Mouse (Mus musculus) gastrocnemius, postnatal 4 days (tissue): ENCODE results near the gene Mrpl10. TPM values are rescaled to one million over a fixed set of nuclear protein-coding genes. Genes with fewer than 3 reads are reported as not detected.
A peak's percentile ranks its signal among the peaks of the same experiment; 100 is the strongest.

ENCODE experiments used
- DNase-seq, 2 experiments: peaks; one replicate each; pipeline ENCODE4 v3.0.0; 2021 to 2022; ENCODE audit warnings: low spot score in 2 of 2, mixed read lengths in 2 of 2
- microRNA-seq: library from miRNA; unstranded; fragments of <30 nt; microRNA quantifications from one replicate; pipeline ENCODE4 v1.2.0, GENCODE M21; 2021
- total RNA-seq, 2 experiments: library from RNA; stranded (reverse); gene quantifications; 2 replicates each; pipeline ENCODE4 v1.2.3; 2021

Mrpl10 gene
- total RNA-seq, 2 experiments from 2014 or later, result 56.4 to 59.2 TPM

- no peak for DNase-seq
Measured at GRCm38 (mm10) chr11:97066656-97067360, 25.4 kb downstream of the Mrpl10 start.

- no peak for DNase-seq
Measured at GRCm38 (mm10) chr11:97069333-97069732, 28.0 kb downstream of the Mrpl10 start.

- no peak for DNase-seq
Measured at GRCm38 (mm10) chr11:97069770-97070169, 28.4 kb downstream of the Mrpl10 start.

GRCm38 (mm10) chr11:97071129-97071528 lies 29.8 kb downstream of the Mrpl10 start:
- DNase-seq, result no peak

- no peak for DNase-seq
Measured at GRCm38 (mm10) chr11:97072533-97072932, 31.2 kb downstream of the Mrpl10 start.

GRCm38 (mm10) chr11:97074235-97074634 lies 32.9 kb downstream of the Mrpl10 start:
- DNase-seq, result no peak

GRCm38 (mm10) chr11:97078751-97079150 lies 37.4 kb downstream of the Mrpl10 start:
- DNase-seq, result no peak

GRCm38 (mm10) chr11:97080291-97080690 lies 38.9 kb downstream of the Mrpl10 start:
- DNase-seq, result no peak

GRCm38 (mm10) chr11:97082977-97083376 lies 41.6 kb downstream of the Mrpl10 start:
- no peak for DNase-seq

- no peak for DNase-seq
Measured at GRCm38 (mm10) chr11:97083401-97084140, 42.2 kb downstream of the Mrpl10 start.

- DNase-seq, result no peak
Measured at GRCm38 (mm10) chr11:97084821-97085505, 43.6 kb downstream of the Mrpl10 start.

GRCm38 (mm10) chr11:97086365-97086764 lies 45.0 kb downstream of the Mrpl10 start:
- DNase-seq, result no peak

- DNase-seq, result no peak
Measured at GRCm38 (mm10) chr11:97094600-97094999, 53.2 kb downstream of the Mrpl10 start.

- DNase-seq, result peak; percentile 35 to 48
Measured at GRCm38 (mm10) chr11:97098791-97099190, 57.4 kb downstream of the Mrpl10 start.

Small RNA genes within 50 kb of the gene (microRNA-seq; reads per million reads assigned to microRNA genes)
- gene Mir8103, result not detected

Other genes starting within 250 kb of the Mrpl10 start
- 100 to 1,000 TPM; 200 to 204 TPM for gene Nfe2l1, start 211.6 kb upstream of the Mrpl10 start, total RNA-seq
- 10 to 100 TPM; 71.4 to 77.1 TPM for gene Copz2, start 191.7 kb upstream of the Mrpl10 start, total RNA-seq
- gene Cdk5rap3, start 125.1 kb upstream of the Mrpl10 start, total RNA-seq, result 10 to 100 TPM; 39.2 to 45.1 TPM
- gene Prr15l, start 113.5 kb upstream of the Mrpl10 start, total RNA-seq, result not detected
- gene Pnpo, start 97.6 kb upstream of the Mrpl10 start, total RNA-seq, result 1 to 10 TPM; 8.2 to 8.3 TPM
- gene Sp2, start 58.6 kb upstream of the Mrpl10 start, total RNA-seq, result 10 to 100 TPM; 15.1 to 16.5 TPM
- gene Sp6, start 28.2 kb upstream of the Mrpl10 start, total RNA-seq, result under 1 TPM; 0.27 to 0.34 TPM
- gene Scrn2, start 11.6 kb upstream of the Mrpl10 start, total RNA-seq, result 10 to 100 TPM; 12.2 to 15.8 TPM
- under 1 TPM in 1 of 2 experiments, not detected in 1; 0.47 TPM for gene Lrrc46, start 153 bp upstream of the Mrpl10 start, total RNA-seq
- gene Osbpl7, start 9.1 kb downstream of the Mrpl10 start, total RNA-seq, result 1 to 10 TPM; 5.7 to 6.8 TPM
- 1 to 10 TPM in 1 of 2 experiments, under 1 TPM in 1; 0.98 to 1.4 TPM for gene Tbx21, start 73.8 kb downstream of the Mrpl10 start, total RNA-seq
- 10 to 100 TPM; 12.4 to 12.9 TPM for gene Tbkbp1, start 109.9 kb downstream of the Mrpl10 start, total RNA-seq
- gene Kpnb1, start 146.3 kb downstream of the Mrpl10 start, total RNA-seq, result 100 to 1,000 TPM; 117 to 121 TPM
- gene Npepps, start 239.1 kb downstream of the Mrpl10 start, total RNA-seq, result 10 to 100 TPM; 75.8 to 80.0 TPM